Mouse (Mus musculus): Measurements from ENCODE around the gene Cutal. TPM values are rescaled to one million over a fixed set of nuclear protein-coding genes. Genes with fewer than 3 reads are reported as not detected.

Cutal gene
- polyA plus RNA-seq, 1 experiment from 2014 or later = not detected

- Histone ChIP-seq H3K9ac (replicated peaks; ENCODE audit: low read depth, low read length) (no peak overlapping the region), H3K36me3 (ENCODE audit: control insufficient read depth, insufficient read depth) (no peaks in the 10 kb centered on the region), H3K27ac (ENCODE audit: low read length) (no peak overlapping the region), H3K9me3 (ENCODE audit: control insufficient read depth, low read length) (no peaks in the 10 kb centered on the region), H3K27me3 (replicated peaks; ENCODE audit: control insufficient read depth, insufficient read depth, low read length) (0 out of 2 replicates have a peak, but pooled peaks cover 3% of the 10 kb centered on the region), H3K4me2 (ENCODE audit: low read length) (no peak overlapping the region), H3K4me3 (replicated peaks; ENCODE audit: low read length) (no peak overlapping the region), H3K4me1 (replicated peaks; ENCODE audit: control insufficient read depth, insufficient read depth, low read length) (no peaks in the 10 kb centered on the region)
- ATAC-seq = no peak
- WGBS = 88% methylated on average over 10 of the region's 10 CpGs
These were observed 5.9 kb downstream of the Cutal start for GRCm38 (mm10) chr2:34880054-34880453.

- Histone ChIP-seq H3K27ac (ENCODE audit: low read length) (no peak overlapping the region), H3K4me1 (replicated peaks; ENCODE audit: control insufficient read depth, insufficient read depth, low read length) (no peaks in the 10 kb centered on the region), H3K4me3 (replicated peaks; ENCODE audit: low read length) (no peak overlapping the region), H3K9ac (replicated peaks; ENCODE audit: low read depth, low read length) (no peak overlapping the region), H3K4me2 (ENCODE audit: low read length) (no peak overlapping the region), H3K27me3 (replicated peaks; ENCODE audit: control insufficient read depth, insufficient read depth, low read length) (no peaks in the 10 kb centered on the region), H3K9me3 (ENCODE audit: control insufficient read depth, low read length) (no peaks in the 10 kb centered on the region), H3K36me3 (ENCODE audit: control insufficient read depth, insufficient read depth) (no peaks in the 10 kb centered on the region)
- no peak for ATAC-seq
- 92% methylated on average over 2 of the region's 2 CpGs for WGBS
These were observed 8.6 kb downstream of the Cutal start for GRCm38 (mm10) chr2:34882757-34883156.

GRCm38 (mm10) chr2:34883190-34883589, 9.0 kb downstream of the Cutal start:
- Histone ChIP-seq H3K27me3 (replicated peaks; ENCODE audit: control insufficient read depth, insufficient read depth, low read length) (no peaks in the 10 kb centered on the region), H3K4me2 (ENCODE audit: low read length) (no peak overlapping the region)
- WGBS = 73% methylated on average over 5 of the region's 5 CpGs

GRCm38 (mm10) chr2:34884186-34884585, 10.0 kb downstream of the Cutal start:
- ATAC-seq = no peak
- H3K36me3 ChIP-seq (ENCODE audit: control insufficient read depth, insufficient read depth) = no peaks in the 10 kb centered on the region
- H3K4me2 ChIP-seq (ENCODE audit: low read length) = no peak overlapping the region
- no peak overlapping the region for H3K27ac ChIP-seq (ENCODE audit: low read length)
- no peak overlapping the region for H3K4me3 ChIP-seq (replicated peaks; ENCODE audit: low read length)
- H3K9me3 ChIP-seq (ENCODE audit: control insufficient read depth, low read length) = no peaks in the 10 kb centered on the region
- 84% methylated on average over 2 of the region's 2 CpGs for WGBS
- H3K4me1 ChIP-seq (replicated peaks; ENCODE audit: control insufficient read depth, insufficient read depth, low read length) = no peaks in the 10 kb centered on the region
- no peak overlapping the region for H3K9ac ChIP-seq (replicated peaks; ENCODE audit: low read depth, low read length)
- no peaks in the 10 kb centered on the region for H3K27me3 ChIP-seq (replicated peaks; ENCODE audit: control insufficient read depth, insufficient read depth, low read length)

More at GRCm38 (mm10) chr2:34883190-34883589, 9.0 kb downstream of the Cutal start:
- no peaks in the 10 kb centered on the region for H3K36me3 ChIP-seq (ENCODE audit: control insufficient read depth, insufficient read depth)
- no peaks in the 10 kb centered on the region for H3K4me1 ChIP-seq (replicated peaks; ENCODE audit: control insufficient read depth, insufficient read depth, low read length)
- no peak overlapping the region for H3K4me3 ChIP-seq (replicated peaks; ENCODE audit: low read length)
- no peak overlapping the region for H3K9ac ChIP-seq (replicated peaks; ENCODE audit: low read depth, low read length)
- H3K9me3 ChIP-seq (ENCODE audit: control insufficient read depth, low read length) = no peaks in the 10 kb centered on the region
- ATAC-seq = no peak
- H3K27ac ChIP-seq (ENCODE audit: low read length) = no peak overlapping the region

GRCm38 (mm10) chr2:34893950-34894349, 19.8 kb downstream of the Cutal start:
- no peaks in the 10 kb centered on the region for H3K9me3 ChIP-seq (ENCODE audit: control insufficient read depth, low read length)
- no peak overlapping the region for H3K4me3 ChIP-seq (replicated peaks; ENCODE audit: low read length)
- 83% methylated on average over 5 of the region's 5 CpGs for WGBS
- no peak overlapping the region for H3K27ac ChIP-seq (ENCODE audit: low read length)
- H3K4me2 ChIP-seq (ENCODE audit: low read length) = no peak overlapping the region
- H3K27me3 ChIP-seq (replicated peaks; ENCODE audit: control insufficient read depth, insufficient read depth, low read length) = no peaks in the 10 kb centered on the region
- H3K9ac ChIP-seq (replicated peaks; ENCODE audit: low read depth, low read length) = no peak overlapping the region
- no peaks in the 10 kb centered on the region for H3K36me3 ChIP-seq (ENCODE audit: control insufficient read depth, insufficient read depth)
- no peak for ATAC-seq
- no peaks in the 10 kb centered on the region for H3K4me1 ChIP-seq (replicated peaks; ENCODE audit: control insufficient read depth, insufficient read depth, low read length)

GRCm38 (mm10) chr2:34895503-34896113, 21.4 kb downstream of the Cutal start:
- 85% methylated on average over 19 of the region's 19 CpGs for whole genome bisulfite sequencing
- no peak overlapping the region for H3K27ac ChIP-seq (ENCODE audit: low read length)
- no peak overlapping the region for H3K4me2 ChIP-seq (ENCODE audit: low read length)
- H3K9me3 ChIP-seq (ENCODE audit: control insufficient read depth, low read length) = no peaks in the 10 kb centered on the region
- no peaks in the 10 kb centered on the region for H3K4me1 ChIP-seq (replicated peaks; ENCODE audit: control insufficient read depth, insufficient read depth, low read length)
- ATAC-seq = no peak
- H3K4me3 ChIP-seq (replicated peaks; ENCODE audit: low read length) = no peak overlapping the region
- H3K27me3 ChIP-seq (replicated peaks; ENCODE audit: control insufficient read depth, insufficient read depth, low read length) = no peaks in the 10 kb centered on the region
- no peaks in the 10 kb centered on the region for H3K36me3 ChIP-seq (ENCODE audit: control insufficient read depth, insufficient read depth)
- no peak overlapping the region for H3K9ac ChIP-seq (replicated peaks; ENCODE audit: low read depth, low read length)

GRCm38 (mm10) chr2:34896821-34897460, 22.7 kb downstream of the Cutal start:
- Histone ChIP-seq H3K9ac (replicated peaks; ENCODE audit: low read depth, low read length) (no peak overlapping the region), H3K4me2 (ENCODE audit: low read length) (no peak overlapping the region), H3K4me1 (replicated peaks; ENCODE audit: control insufficient read depth, insufficient read depth, low read length) (no peaks in the 10 kb centered on the region), H3K36me3 (ENCODE audit: control insufficient read depth, insufficient read depth) (no peaks in the 10 kb centered on the region), H3K4me3 (replicated peaks; ENCODE audit: low read length) (no peak overlapping the region), H3K27me3 (replicated peaks; ENCODE audit: control insufficient read depth, insufficient read depth, low read length) (no peaks in the 10 kb centered on the region), H3K9me3 (ENCODE audit: control insufficient read depth, low read length) (no peaks in the 10 kb centered on the region), H3K27ac (ENCODE audit: low read length) (no peak overlapping the region)
- ATAC-seq = no peak
- 89% methylated on average over 17 of the region's 17 CpGs for WGBS

- H3K4me1 ChIP-seq (replicated peaks; ENCODE audit: control insufficient read depth, insufficient read depth, low read length) = no peaks in the 10 kb centered on the region
- H3K36me3 ChIP-seq (ENCODE audit: control insufficient read depth, insufficient read depth) = no peaks in the 10 kb centered on the region
- no peak overlapping the region for H3K4me3 ChIP-seq (replicated peaks; ENCODE audit: low read length)
- no peak overlapping the region for H3K9ac ChIP-seq (replicated peaks; ENCODE audit: low read depth, low read length)
- 15% methylated on average over 10 of the region's 10 CpGs for WGBS
- no peaks in the 10 kb centered on the region for H3K9me3 ChIP-seq (ENCODE audit: control insufficient read depth, low read length)
- H3K27ac ChIP-seq (ENCODE audit: low read length) = no peak overlapping the region
- H3K4me2 ChIP-seq (ENCODE audit: low read length) = no peak overlapping the region
- no peaks in the 10 kb centered on the region for H3K27me3 ChIP-seq (replicated peaks; ENCODE audit: control insufficient read depth, insufficient read depth, low read length)
- no peak for ATAC-seq
These were observed 23.6 kb downstream of the Cutal start for GRCm38 (mm10) chr2:34897820-34898219.

- WGBS = 85% methylated on average over 11 of the region's 11 CpGs
- ATAC-seq = no peak
- Histone ChIP-seq H3K4me1 (replicated peaks; ENCODE audit: control insufficient read depth, insufficient read depth, low read length) (peaks cover 9% of the 10 kb centered on the region), H3K27ac (ENCODE audit: low read length) (no peak overlapping the region), H3K27me3 (replicated peaks; ENCODE audit: control insufficient read depth, insufficient read depth, low read length) (no peaks in the 10 kb centered on the region), H3K4me2 (ENCODE audit: low read length) (no peak overlapping the region), H3K9me3 (ENCODE audit: control insufficient read depth, low read length) (no peaks in the 10 kb centered on the region), H3K36me3 (ENCODE audit: control insufficient read depth, insufficient read depth) (no peaks in the 10 kb centered on the region), H3K9ac (replicated peaks; ENCODE audit: low read depth, low read length) (no peak overlapping the region), H3K4me3 (replicated peaks; ENCODE audit: low read length) (no peak overlapping the region)
These were observed 25.5 kb downstream of the Cutal start for GRCm38 (mm10) chr2:34899682-34900081.

Data from forebrain, embryonic 16.5 days (tissue).